Mouse (Mus musculus) MEL (cell line): Measurements from ENCODE around the gene Csrnp1. TPM values are rescaled to one million over a fixed set of nuclear protein-coding genes. Genes with fewer than 3 reads are reported as not detected.
A peak's percentile ranks its signal among the peaks of the same experiment; 100 is the strongest.

Source experiments
- DNase-seq: peaks from one replicate; pipeline ENCODE4 v3.0.0; 2011; ENCODE audit warnings: low read depth, low spot score
- H3K27ac ChIP-seq: 2 replicates; pipeline ENCODE4 v1.5.1; 2012; ENCODE audit warnings: low read depth, mild to moderate bottlenecking, control low read depth, low read length, moderate library complexity; ENCODE audit not compliant: control insufficient read depth
- H3K27me3 ChIP-seq, 2 experiments: fragments of 150-350 bp in 1 of 2; sonication (generic) in 1 of 2; 2 replicates each; pipeline ENCODE4 v1.6.1; 2012; ENCODE audit warnings: low read length in 2 of 2, mild to moderate bottlenecking in 2 of 2, improper control_type of control experiment in 1 of 2, moderate library complexity in 1 of 2; ENCODE audit not compliant: insufficient read depth in 2 of 2, control insufficient read depth in 1 of 2
- H3K36me3 ChIP-seq, 2 experiments: 2 replicates each; pipeline ENCODE4 v1.6.1; 2012 to 2014; ENCODE audit warnings: low read length in 2 of 2, improper control_type of control experiment in 1 of 2, inconsistent platforms in 1 of 2, mild to moderate bottlenecking in 1 of 2; ENCODE audit not compliant: insufficient read depth in 2 of 2, control insufficient read depth in 1 of 2
- H3K4me1 ChIP-seq, 2 experiments: fragments of 150-350 bp in 1 of 2; sonication (generic) in 1 of 2; 2 replicates each; pipeline ENCODE4 v1.6.1; 2012; ENCODE audit warnings: low read length in 2 of 2, improper control_type of control experiment in 1 of 2, mild to moderate bottlenecking in 1 of 2; ENCODE audit not compliant: insufficient read depth in 2 of 2, control insufficient read depth in 1 of 2
- H3K4me3 ChIP-seq, 2 experiments: fragments of 150-350 bp in 1 of 2; sonication (generic) in 1 of 2; 2 replicates each; pipeline ENCODE4 v1.5.1; 2012; ENCODE audit warnings: low read depth in 2 of 2, low read length in 2 of 2, mild to moderate bottlenecking in 2 of 2, moderate library complexity in 2 of 2, control low read depth in 1 of 2, improper control_type of control experiment in 1 of 2; ENCODE audit not compliant: control insufficient read depth in 1 of 2, insufficient read depth in 1 of 2
- H3K79me2 ChIP-seq: 2 replicates; pipeline ENCODE4 v1.6.1; 2012; ENCODE audit warnings: mild to moderate bottlenecking, low read length, moderate library complexity; ENCODE audit not compliant: control insufficient read depth, poor library complexity, insufficient read depth
- H3K9ac ChIP-seq: 2 replicates; pipeline ENCODE4 v1.6.1; 2012; ENCODE audit warnings: low read depth, mild to moderate bottlenecking, control low read depth, low read length, moderate library complexity; ENCODE audit not compliant: control insufficient read depth, poor library complexity, severe bottlenecking
- H3K9me3 ChIP-seq: fragments of 150-350 bp; sonication (generic); replicated peaks from 2 replicates; pipeline ENCODE4 v1.6.1; 2012; ENCODE audit warnings: mild to moderate bottlenecking, low read length, improper control_type of control experiment, moderate library complexity; ENCODE audit not compliant: insufficient read depth
- CTCF ChIP-seq, 3 experiments: IDR thresholded peaks in 2 of 3; conservative IDR thresholded peaks in 1 of 3; 2 replicates each; pipeline ENCODE4 v1.5.1; 2011 to 2012; ENCODE audit warnings: low read length in 3 of 3, low read depth in 2 of 3, mild to moderate bottlenecking in 2 of 3, improper control_type of control experiment in 1 of 3, inconsistent platforms in 1 of 3, mixed read lengths in 1 of 3, moderate library complexity in 1 of 3; ENCODE audit not compliant: control insufficient read depth in 1 of 3, insufficient read depth in 1 of 3, poor library complexity in 1 of 3, severe bottlenecking in 1 of 3
- EP300 ChIP-seq, 2 experiments: IDR thresholded peaks; 2 replicates each; pipeline ENCODE4 v1.6.1; 2011; ENCODE audit warnings: improper control_type of control experiment in 2 of 2, low read length in 2 of 2, low read depth in 1 of 2, mild to moderate bottlenecking in 1 of 2
- GABPA ChIP-seq: IDR thresholded peaks from 2 replicates; pipeline ENCODE4 v1.6.1; 2012; ENCODE audit warnings: low read depth, mild to moderate bottlenecking, inconsistent platforms, low read length, improper control_type of control experiment, moderate library complexity
- KAT2A ChIP-seq: conservative IDR thresholded peaks from 2 replicates; pipeline ENCODE4 v1.6.1; 2012; ENCODE audit warnings: low read depth, low read length, improper control_type of control experiment, inconsistent platforms
- MAZ ChIP-seq: IDR thresholded peaks from 2 replicates; pipeline ENCODE4 v1.6.1; 2012; ENCODE audit warnings: low read depth, mild to moderate bottlenecking, inconsistent platforms, low read length, improper control_type of control experiment
- MXI1 ChIP-seq: IDR thresholded peaks from 2 replicates; pipeline ENCODE4 v1.6.1; 2011; ENCODE audit warnings: mild to moderate bottlenecking, low read depth, low read length, improper control_type of control experiment
- NELFE ChIP-seq: IDR thresholded peaks from 2 replicates; pipeline ENCODE4 v1.6.1; 2011; ENCODE audit warnings: low read depth, low read length, improper control_type of control experiment
- NRF1 ChIP-seq: IDR thresholded peaks from 2 replicates; pipeline ENCODE4 v1.6.1; 2014; ENCODE audit warnings: low read depth, mild to moderate bottlenecking, inconsistent platforms, low read length, improper control_type of control experiment, moderate library complexity; ENCODE audit not compliant: poor library complexity, insufficient read depth, severe bottlenecking
- RAD21 ChIP-seq: IDR thresholded peaks from 2 replicates; pipeline ENCODE4 v1.6.1; 2011; ENCODE audit warnings: mild to moderate bottlenecking, low read depth, low read length, improper control_type of control experiment
- SIN3A ChIP-seq: IDR thresholded peaks from 2 replicates; pipeline ENCODE4 v1.6.1; 2012; ENCODE audit warnings: low read length, improper control_type of control experiment, inconsistent platforms
- SMC3 ChIP-seq: IDR thresholded peaks from 2 replicates; pipeline ENCODE4 v1.6.1; 2011; ENCODE audit warnings: low read depth, low read length, improper control_type of control experiment
- TAL1 ChIP-seq: IDR thresholded peaks from 2 replicates; pipeline ENCODE4 v1.6.1; 2012; ENCODE audit warnings: mild to moderate bottlenecking, inconsistent platforms, low read length, moderate library complexity, mixed read lengths
- TBP ChIP-seq: IDR thresholded peaks from 2 replicates; pipeline ENCODE4 v1.8.0; 2011; ENCODE audit warnings: low read depth, low read length, improper control_type of control experiment
- USF1 ChIP-seq: IDR thresholded peaks from 2 replicates; pipeline ENCODE4 v1.6.1; 2014; ENCODE audit warnings: low read depth, mild to moderate bottlenecking, inconsistent platforms, low read length, improper control_type of control experiment, moderate library complexity
- polyA plus RNA-seq, 2 experiments: library from polyadenylated mRNA; stranded (reverse) in 1 of 2; unstranded in 1 of 2; fragments of >175 nt in 1 of 2; fragments of >200 nt in 1 of 2; gene quantifications; 2 replicates each; pipeline versions ENCODE4 v1.2.1 to v1.2.4; 2012; ENCODE audit warnings: low replicate concordance in 2 of 2, low read depth in 1 of 2; ENCODE audit not compliant: insufficient read length in 2 of 2, insufficient read depth in 1 of 2, missing spikeins in 1 of 2
- total RNA-seq: library from RNA; depleted of rRNA; stranded (reverse); fragments of 300-350 nt; gene quantifications from 2 replicates; pipeline ENCODE4 v1.2.3, GENCODE M21; 2012

The Csrnp1 gene
- total and polyA plus RNA-seq, 3 experiments: 3.7 to 8.1 TPM; not detected in 1

- peak; percentile 22; the same call in 1 of the 2 replicates for TF ChIP-seq MXI1
These were observed 598 bp downstream of the Csrnp1 start (continued) for GRCm38 (mm10) chr9:119983585-119984535.

GRCm38 (mm10) chr9:119982956-119983551 lies 1.4 kb downstream of the Csrnp1 start:
- H3K9ac ChIP-seq: peak overlapping the region; percentile 87
- H3K4me3 ChIP-seq: peak overlapping the region; percentile 80 to 81
- TF ChIP-seq CTCF (IDR thresholded peaks at IDR 0.05 in 2 of 3, conservative IDR thresholded peaks at IDR 0.05 in 1 of 3; ENCODE audit: control insufficient read depth in 1 of 3, insufficient read depth in 1 of 3, low read depth in 2 of 3, low read length in 3 of 3, poor library complexity in 1 of 3, severe bottlenecking in 1 of 3): no peak
- TF ChIP-seq KAT2A: no peak
- 0 out of 2 replicates have a peak, but pooled peaks have one; percentile 32 for TF ChIP-seq MXI1
- TF ChIP-seq USF1: no peak
- no peak for TF ChIP-seq RAD21
- TF ChIP-seq EP300 (IDR thresholded peaks at IDR 0.05; ENCODE audit: low read depth in 1 of 2, low read length in 2 of 2): no peak
- no peak for TF ChIP-seq MAZ
- TF ChIP-seq TBP: no peak
- peaks cover 0 to 6% of the 10 kb centered on the region in 2 experiments; a peak in 2 of 4 replicates for H3K36me3 ChIP-seq
- H3K27me3 ChIP-seq: no peaks in the 10 kb centered on the region
- peaks cover 7% of the 10 kb centered on the region for H3K79me2 ChIP-seq
- peak; percentile 51 for DNase-seq
- peaks cover 4 to 13% of the 10 kb centered on the region in 2 experiments; a peak in 3 of 4 replicates for H3K4me1 ChIP-seq
- H3K9me3 ChIP-seq: no peaks in the 10 kb centered on the region
- H3K27ac ChIP-seq: peak overlapping the region; percentile 87

DNA sequence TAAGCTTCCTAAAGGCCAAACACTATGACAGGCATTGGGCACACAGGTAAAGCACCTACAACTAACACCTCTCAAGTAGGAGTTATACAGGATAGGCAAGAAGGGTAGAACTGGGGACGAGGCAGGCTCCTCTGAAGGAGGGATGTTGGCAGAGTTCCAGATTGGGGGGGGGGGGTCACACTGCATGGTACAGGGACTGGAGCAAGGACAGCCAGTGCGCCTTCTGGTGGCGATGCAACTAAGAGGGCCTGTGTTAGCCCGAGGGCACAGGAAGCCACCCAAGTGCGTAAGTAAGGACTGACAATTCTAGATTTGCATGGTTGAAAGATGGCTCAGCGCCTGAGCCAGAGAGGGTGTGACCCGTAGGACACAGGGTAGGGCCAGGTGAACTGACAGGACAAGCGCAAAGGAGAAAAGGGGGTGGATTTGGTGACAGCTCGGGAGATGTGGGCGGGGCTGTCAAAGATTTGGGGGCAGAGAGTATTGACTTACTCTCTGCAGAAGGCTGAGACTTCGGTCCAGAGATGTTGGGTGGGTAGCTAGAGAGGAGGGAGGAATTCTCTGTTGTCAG lies 2.1 kb downstream of the Csrnp1 start:
- no peaks in the 10 kb centered on the region for H3K9me3 ChIP-seq
- peak overlapping the region; percentile 87 for H3K27ac ChIP-seq
- peak overlapping the region; percentile 87 for H3K9ac ChIP-seq
- H3K4me3 ChIP-seq: peak overlapping the region; percentile 80 to 81
- DNase-seq: peak; percentile 85
- peaks cover 7% of the 10 kb centered on the region for H3K79me2 ChIP-seq
- H3K27me3 ChIP-seq: no peaks in the 10 kb centered on the region
- H3K4me1 ChIP-seq: peaks cover 4 to 17% of the 10 kb centered on the region in 2 experiments; a peak in 3 of 4 replicates
- TF ChIP-seq TAL1 (no peak), GABPA (no peak), MXI1 (peak; percentile 68), CTCF (IDR thresholded peaks at IDR 0.05 in 2 of 3, conservative IDR thresholded peaks at IDR 0.05 in 1 of 3; ENCODE audit: control insufficient read depth in 1 of 3, insufficient read depth in 1 of 3, low read depth in 2 of 3, low read length in 3 of 3, poor library complexity in 1 of 3, severe bottlenecking in 1 of 3) (peak in 2 of 3 experiments; percentile 52 to 66; a peak in 4 of 6 replicates), NELFE (peak; percentile 33), MAZ (peak; percentile 75; the same call in 1 of the 2 replicates), SMC3 (peak; percentile 31), SIN3A (peak; percentile 59), NRF1 (no peak)
- peaks cover 0 to 7% of the 10 kb centered on the region in 2 experiments; a peak in 2 of 4 replicates for H3K36me3 ChIP-seq
